Mouse (Mus musculus): Measurements from ENCODE around the gene Lcn2. TPM values are rescaled to one million over a fixed set of nuclear protein-coding genes. Genes with fewer than 3 reads are reported as not detected.
A peak's percentile ranks its signal among the peaks of the same experiment; 100 is the strongest.

Gene Lcn2
- polyA plus RNA-seq, 1 experiment from 2014 or later = not detected

DNA sequence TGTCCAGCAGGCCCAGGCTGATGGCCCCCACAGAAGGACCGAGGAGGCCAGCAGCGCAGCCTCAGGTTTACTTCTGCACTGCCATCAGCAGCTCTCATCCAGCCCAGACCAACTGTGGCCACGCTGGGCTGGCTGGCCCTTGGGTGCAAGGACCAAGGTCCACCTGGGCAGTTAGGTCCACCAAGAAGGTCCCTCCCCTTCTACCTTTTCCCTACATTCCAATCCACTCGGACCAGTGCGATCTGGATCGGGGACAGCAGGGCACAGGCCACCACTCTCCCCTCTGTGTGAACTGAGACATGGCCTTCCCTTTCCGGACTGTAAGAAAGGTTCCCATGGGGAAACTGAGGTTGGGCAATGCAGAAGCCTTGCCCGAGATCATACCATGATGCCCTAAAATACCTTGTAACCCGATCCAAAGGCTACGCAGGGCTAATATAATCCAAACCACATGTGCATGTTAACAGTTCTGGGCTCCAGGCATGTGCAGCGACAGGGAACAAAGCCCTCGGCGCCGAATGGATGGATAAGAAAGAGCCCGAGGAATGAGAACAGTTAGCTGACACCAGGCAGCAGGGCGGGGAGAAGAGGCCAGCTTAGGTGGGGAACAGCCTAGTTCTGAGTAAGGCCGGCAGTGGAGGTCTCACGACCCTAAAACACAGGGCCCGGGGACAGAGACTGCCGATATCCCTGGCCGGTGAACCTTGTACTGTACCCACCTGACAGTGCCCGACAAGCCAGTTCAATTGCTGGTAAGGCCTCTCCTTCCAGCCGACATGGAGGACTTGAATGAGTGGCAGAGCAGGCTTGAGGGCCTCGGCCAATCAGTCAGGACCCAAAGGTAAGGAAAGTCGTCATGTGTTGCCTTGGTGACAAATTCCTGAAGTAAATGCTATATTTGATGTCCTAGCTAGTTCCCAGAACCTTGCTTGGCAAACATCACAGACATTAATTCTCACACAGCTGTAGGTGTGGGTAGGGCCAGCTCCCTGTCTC, 20.7 kb upstream of the Lcn2 start:
- Histone ChIP-seq H3K27ac (no peak overlapping the region), H3K36me3 (peaks cover 3% of the 10 kb centered on the region), H3K27me3 (no peaks in the 10 kb centered on the region), H3K9ac (no peak overlapping the region; the same call in 1 of the 2 replicates), H3K4me2 (no peak overlapping the region), H3K4me1 (replicated peaks) (no peaks in the 10 kb centered on the region), H3K4me3 (no peak overlapping the region), H3K9me3 (no peaks in the 10 kb centered on the region)
- 73% methylated on average over 25 of the region's 25 CpGs for WGBS
- ATAC-seq (ENCODE audit: low FRiP score) = no peak

DNA sequence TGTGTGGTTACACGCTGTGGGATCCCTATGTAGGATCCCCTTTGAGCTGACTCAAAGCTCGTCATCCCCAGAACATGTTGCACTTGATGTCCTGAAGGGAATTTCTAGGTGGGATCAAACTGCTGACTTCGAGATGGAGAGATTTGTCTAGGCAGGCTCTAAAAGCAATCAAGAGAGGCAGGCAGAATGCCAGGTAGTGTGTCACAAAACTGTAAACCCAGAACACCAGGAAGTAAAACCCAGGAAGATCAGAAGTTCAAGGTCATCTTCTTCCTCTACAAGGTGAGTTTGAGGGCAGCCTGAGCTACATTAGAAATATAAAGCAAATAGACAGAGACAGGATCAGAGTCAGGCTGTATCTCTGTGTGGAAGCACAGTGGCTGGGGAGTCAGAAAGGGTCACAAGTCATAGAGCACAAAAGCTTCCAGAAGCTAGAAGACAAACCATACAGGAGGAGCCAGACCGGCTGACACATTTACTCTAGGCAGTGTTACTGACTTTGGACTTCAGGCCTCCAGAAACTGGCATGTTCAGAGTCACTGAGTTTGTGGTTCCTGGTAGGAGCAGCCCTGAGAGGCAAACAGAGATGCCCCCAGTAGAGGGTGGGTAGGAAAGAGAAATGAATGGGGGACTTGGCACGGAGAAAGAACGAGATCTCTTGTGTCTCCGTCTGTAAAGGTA, 19.2 kb upstream of the Lcn2 start:
- ATAC-seq (ENCODE audit: low FRiP score) = no peak
- no peaks in the 10 kb centered on the region for H3K4me1 ChIP-seq (replicated peaks)
- peaks cover 16% of the 10 kb centered on the region for H3K36me3 ChIP-seq
- no peaks in the 10 kb centered on the region for H3K9me3 ChIP-seq
- no peak overlapping the region for H3K4me2 ChIP-seq
- WGBS = 80% methylated on average over 7 of the region's 7 CpGs
- H3K27me3 ChIP-seq = no peaks in the 10 kb centered on the region
- H3K9ac ChIP-seq = no peak overlapping the region
- no peak overlapping the region for H3K4me3 ChIP-seq
- no peak overlapping the region for H3K27ac ChIP-seq

- Histone ChIP-seq H3K9me3 (no peaks in the 10 kb centered on the region), H3K36me3 (peaks cover 41% of the 10 kb centered on the region), H3K4me3 (no peak overlapping the region), H3K4me2 (no peak overlapping the region), H3K9ac (no peak overlapping the region), H3K4me1 (replicated peaks) (no peaks in the 10 kb centered on the region), H3K27ac (0 out of 2 replicates have a peak overlapping the region, but pooled peaks have one; percentile 8), H3K27me3 (no peaks in the 10 kb centered on the region)
- WGBS = 20% methylated on average over 2 of the region's 2 CpGs
- peak; percentile 36; the same call in 1 of the 2 replicates for ATAC-seq (ENCODE audit: low FRiP score)
Measured at GRCm38 (mm10) chr2:32404663-32405062, 16.6 kb upstream of the Lcn2 start.

DNA sequence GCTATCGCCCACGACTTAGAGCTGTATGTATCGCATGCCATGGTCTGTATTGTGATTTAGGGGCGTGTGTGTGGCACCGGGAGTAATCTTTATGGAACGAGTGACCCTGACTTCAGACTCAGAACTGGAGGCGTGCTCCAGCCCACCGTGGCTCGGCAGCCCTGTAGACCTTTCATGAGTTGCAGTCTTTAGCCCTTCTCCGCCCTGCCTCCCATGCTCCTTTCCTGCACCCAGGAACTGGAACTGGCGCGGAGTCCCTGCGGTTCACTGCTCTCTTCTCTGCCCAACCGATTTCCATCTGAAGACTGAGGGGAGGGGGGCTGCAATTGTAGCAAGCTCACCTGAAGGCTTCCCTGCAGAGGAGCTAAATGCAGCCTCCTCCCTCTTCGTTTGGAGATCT, 8.6 kb upstream of the Lcn2 start:
- ATAC-seq (ENCODE audit: low FRiP score) = no peak
- WGBS = under 1% methylated on average over 15 of the region's 15 CpGs
- Histone ChIP-seq H3K4me3 (peak overlapping the region; percentile 94), H3K27ac (peak overlapping the region; percentile 93), H3K36me3 (peaks cover 28% of the 10 kb centered on the region), H3K4me2 (peak overlapping the region; percentile 96), H3K27me3 (no peaks in the 10 kb centered on the region), H3K9ac (peak overlapping the region; percentile 95), H3K4me1 (replicated peaks) (peaks cover 22% of the 10 kb centered on the region), H3K9me3 (no peaks in the 10 kb centered on the region)

DNA sequence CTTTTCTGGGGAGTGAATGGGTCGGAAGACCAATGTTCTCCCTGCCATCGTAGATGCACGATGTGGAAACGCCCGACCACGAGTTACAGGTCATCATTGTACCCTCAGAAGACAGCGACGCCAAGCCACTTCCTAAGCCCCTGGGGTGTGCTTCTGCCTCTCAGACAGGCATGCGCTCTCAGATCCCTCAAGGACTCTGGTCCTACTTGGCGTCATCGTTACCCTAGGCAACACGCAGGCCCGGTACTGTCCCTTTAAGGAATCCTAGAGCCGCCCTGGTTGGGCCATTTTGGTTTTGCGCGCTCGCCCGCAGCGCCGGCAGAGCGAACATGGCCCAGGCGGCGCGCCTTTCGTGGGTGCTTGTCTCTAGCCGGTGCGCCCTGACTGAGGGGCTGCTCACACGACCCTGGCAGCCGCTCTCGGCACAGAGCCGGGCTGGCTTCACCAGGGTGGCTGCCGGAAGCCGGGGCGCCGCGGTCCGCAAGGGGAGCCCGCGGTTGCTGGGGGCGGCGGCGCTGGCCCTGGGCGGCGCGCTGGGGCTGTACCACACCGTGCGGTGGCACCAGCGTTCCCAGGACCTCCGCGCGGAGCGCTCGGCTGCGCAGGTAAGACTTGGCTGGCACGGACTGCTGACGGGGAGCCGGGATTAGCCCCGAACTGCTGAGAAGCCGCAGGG, 8.0 kb upstream of the Lcn2 start:
- Histone ChIP-seq H3K4me3 (peak overlapping the region; percentile 94), H3K4me2 (peak overlapping the region; percentile 96), H3K36me3 (peaks cover 22% of the 10 kb centered on the region), H3K9ac (peak overlapping the region; percentile 95), H3K27ac (peak overlapping the region; percentile 93), H3K27me3 (no peaks in the 10 kb centered on the region), H3K9me3 (no peaks in the 10 kb centered on the region), H3K4me1 (replicated peaks) (peaks cover 22% of the 10 kb centered on the region)
- peak; percentile 97 for ATAC-seq (ENCODE audit: low FRiP score)
- WGBS = 0% methylated on average over 54 of the region's 59 CpGs

GRCm38 (mm10) chr2:32395484-32395945, 7.5 kb upstream of the Lcn2 start, which contains the start of gene Ptges2:
TSS of gene Ptges2 (plus strand) at chr2:32395896.
- Histone ChIP-seq H3K27me3 (no peaks in the 10 kb centered on the region), H3K4me2 (peak within 1 kb of the TSS; percentile 96), H3K27ac (peak within 1 kb of the TSS; percentile 93), H3K9me3 (no peaks in the 10 kb centered on the region), H3K9ac (peak within 1 kb of the TSS; percentile 95), H3K4me1 (replicated peaks) (peaks cover 22% of the 10 kb centered on the region), H3K36me3 (peaks cover 16% of the 10 kb centered on the region), H3K4me3 (peak within 1 kb of the TSS; percentile 94)
- under 1% methylated on average over 31 of the region's 31 CpGs for WGBS
- peak; percentile 91 for ATAC-seq (ENCODE audit: low FRiP score)

DNA sequence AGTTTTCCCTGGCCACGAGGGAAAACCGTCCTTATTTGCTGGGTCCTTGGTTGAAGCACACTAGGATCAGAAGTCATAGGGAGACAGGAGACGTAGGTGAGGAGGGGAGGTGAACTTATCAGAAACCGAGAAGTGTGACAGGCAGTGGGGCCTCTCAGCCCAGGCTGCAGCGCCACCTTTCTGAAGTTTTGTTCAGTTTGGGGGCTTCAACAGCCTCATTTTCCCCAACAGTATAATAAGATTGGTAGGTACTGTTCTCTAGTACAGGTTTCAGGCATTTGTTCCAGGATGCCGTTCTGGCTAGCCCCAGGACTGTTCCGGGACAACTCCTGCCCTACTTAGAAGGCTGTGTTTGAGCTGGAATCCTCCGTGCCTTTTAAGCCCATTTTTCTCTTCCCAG, 6.9 kb upstream of the Lcn2 start:
- Histone ChIP-seq H3K27ac (peak overlapping the region; percentile 93), H3K36me3 (peaks cover 12% of the 10 kb centered on the region; the same call in 1 of the 2 replicates), H3K27me3 (no peaks in the 10 kb centered on the region), H3K4me1 (replicated peaks) (peaks cover 22% of the 10 kb centered on the region), H3K9me3 (no peaks in the 10 kb centered on the region), H3K9ac (peak overlapping the region; percentile 95), H3K4me2 (peak overlapping the region; percentile 96), H3K4me3 (peak overlapping the region; percentile 94)
- no peak for ATAC-seq (ENCODE audit: low FRiP score)
- WGBS = 5% methylated on average over 8 of the region's 8 CpGs

DNA sequence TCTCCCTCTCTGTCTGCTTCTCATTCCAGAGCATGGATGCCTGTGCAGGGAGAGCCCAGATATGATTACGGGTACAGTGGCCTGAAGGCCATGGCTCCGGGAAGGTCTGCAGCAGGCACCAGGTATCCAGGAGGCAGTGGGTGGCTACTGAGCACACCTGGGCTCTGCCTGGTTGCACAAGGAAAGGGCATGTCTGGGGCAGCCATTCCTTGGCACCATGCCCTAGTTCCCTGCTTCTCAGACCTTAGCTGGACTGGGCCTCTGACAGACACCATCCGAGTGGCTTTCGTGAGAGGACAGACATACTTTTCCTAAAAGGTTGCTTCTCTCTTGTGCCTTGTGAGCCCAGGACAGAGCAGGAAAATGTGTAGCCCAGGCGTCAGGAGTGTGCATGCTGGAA, 4.0 kb upstream of the Lcn2 start:
- ATAC-seq (ENCODE audit: low FRiP score) = no peak
- no peak overlapping the region for H3K4me3 ChIP-seq
- WGBS = 84% methylated on average over 5 of the region's 5 CpGs

GRCm38 (mm10) chr2:32390871-32391270, 2.8 kb upstream of the Lcn2 start:
- Histone ChIP-seq H3K36me3 (no peaks in the 10 kb centered on the region), H3K27me3 (peaks cover 14% of the 10 kb centered on the region), H3K9me3 (no peaks in the 10 kb centered on the region), H3K4me1 (replicated peaks) (peaks cover 6% of the 10 kb centered on the region; the same call in 1 of the 2 replicates), H3K9ac (no peak overlapping the region), H3K4me2 (no peak overlapping the region), H3K27ac (no peak overlapping the region), H3K4me3 (no peak overlapping the region)
- 75% methylated on average over 8 of the region's 8 CpGs for WGBS
- ATAC-seq (ENCODE audit: low FRiP score) = no peak

More for the DNA sequence above, 4.0 kb upstream of the Lcn2 start:
- Histone ChIP-seq H3K27me3 (peaks cover 7% of the 10 kb centered on the region), H3K4me1 (replicated peaks) (peaks cover 11% of the 10 kb centered on the region), H3K9me3 (no peaks in the 10 kb centered on the region), H3K36me3 (no peaks in the 10 kb centered on the region), H3K27ac (no peak overlapping the region), H3K4me2 (no peak overlapping the region), H3K9ac (no peak overlapping the region)

DNA sequence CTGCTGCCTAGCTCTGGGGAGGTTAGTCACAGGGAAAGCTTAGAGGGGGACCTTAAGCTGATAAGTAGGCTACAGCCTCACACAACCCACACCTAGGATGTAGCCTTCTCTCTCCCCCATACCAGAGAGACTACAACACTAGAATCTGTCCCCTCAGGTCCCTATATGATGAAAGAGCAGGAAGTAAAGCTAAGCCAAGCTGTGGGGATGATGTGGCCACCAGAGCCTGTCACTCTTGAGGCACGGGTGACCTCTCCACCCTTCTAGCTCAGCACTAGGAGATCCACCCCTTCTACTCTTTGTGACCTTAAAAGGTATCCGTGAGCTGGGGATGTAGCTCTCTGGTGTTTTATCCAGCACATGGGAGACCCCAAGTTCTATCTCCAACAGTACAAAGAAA, 1.1 kb upstream of the Lcn2 start:
- H3K4me1 ChIP-seq (replicated peaks) = no peaks in the 10 kb centered on the region
- no peaks in the 10 kb centered on the region for H3K36me3 ChIP-seq
- H3K9me3 ChIP-seq = no peaks in the 10 kb centered on the region
- no peak overlapping the region for H3K9ac ChIP-seq
- H3K4me2 ChIP-seq = no peak overlapping the region
- H3K27ac ChIP-seq = no peak overlapping the region
- peaks cover 21% of the 10 kb centered on the region for H3K27me3 ChIP-seq
- ATAC-seq (ENCODE audit: low FRiP score) = no peak
- 76% methylated on average over 2 of the region's 2 CpGs for WGBS
- no peak overlapping the region for H3K4me3 ChIP-seq

GRCm38 (mm10) chr2:32382689-32383088, 5.4 kb downstream of the Lcn2 start:
- Histone ChIP-seq H3K4me3 (0 out of 2 replicates have a peak overlapping the region, but pooled peaks have one; percentile 66), H3K4me2 (no peak overlapping the region; the same call in 1 of the 2 replicates)
- WGBS = 88% methylated on average over 2 of the region's 2 CpGs

More at GRCm38 (mm10) chr2:32382689-32383088, 5.4 kb downstream of the Lcn2 start:
- Histone ChIP-seq H3K4me1 (replicated peaks) (peaks cover 23% of the 10 kb centered on the region), H3K27me3 (peaks cover 36% of the 10 kb centered on the region), H3K36me3 (peaks cover 25% of the 10 kb centered on the region), H3K9ac (no peak overlapping the region), H3K9me3 (no peaks in the 10 kb centered on the region), H3K27ac (no peak overlapping the region)
- ATAC-seq (ENCODE audit: low FRiP score) = no peak
